Mouse (Mus musculus) forebrain, embryonic 12.5 days (tissue): ENCODE measurements at regions not wholly inside any gene's neighbourhood (a gene's known extent, or its start where the extent isn't known, plus 50 kb on each side); places are given as distances from the start of the nearest gene placed in this dataset.

Experiments used
- ATAC-seq: fragments of 200-750 bp; cut with Nextera tagmentation; 2 replicates; pipeline ENCODE4 v1.8.0; 2017; ENCODE audit warnings: moderate TSS enrichment; ENCODE audit not compliant: low FRiP score
- H3K27ac ChIP-seq: fragments of 300-500 bp; sonication (generic); 2 replicates; pipeline ENCODE4 v1.5.1; 2016; ENCODE audit warnings: mild to moderate bottlenecking
- H3K27me3 ChIP-seq: fragments of 300-500 bp; sonication (generic); 2 replicates; pipeline ENCODE4 v1.6.1; 2016; ENCODE audit warnings: mild to moderate bottlenecking
- H3K36me3 ChIP-seq: fragments of 300-500 bp; sonication (generic); replicated peaks from 2 replicates; pipeline ENCODE4 v1.6.1; 2016; ENCODE audit warnings: mild to moderate bottlenecking
- H3K4me1 ChIP-seq: fragments of 300-500 bp; sonication (generic); 2 replicates; pipeline ENCODE4 v1.6.1; 2016
- H3K4me2 ChIP-seq: fragments of 300-500 bp; sonication (generic); 2 replicates; pipeline ENCODE4 v1.6.1; 2016; ENCODE audit warnings: mild to moderate bottlenecking, moderate library complexity
- H3K4me3 ChIP-seq: fragments of 300-500 bp; sonication (generic); replicated peaks from 2 replicates; pipeline ENCODE4 v1.5.1; 2016; ENCODE audit warnings: mild to moderate bottlenecking
- H3K9ac ChIP-seq: fragments of 300-500 bp; sonication (generic); 2 replicates; pipeline ENCODE4 v1.6.1; 2016; ENCODE audit warnings: mild to moderate bottlenecking
- H3K9me3 ChIP-seq: fragments of 300-500 bp; sonication (generic); 2 replicates; pipeline ENCODE4 v1.6.1; 2016
- WGBS: fragments of 180-500 bp; shearing (Covaris S2); methylation state at CpG from one replicate; pipeline ENCODE4 v1.1.7; 2016; 5-methylcytosine and 5-hydroxymethylcytosine counted together

- WGBS, result 86% methylated on average over 5 of the region's 5 CpGs
- Histone ChIP-seq H3K4me2 (no peak overlapping the region), H3K27me3 (no peaks in the 10 kb centered on the region), H3K27ac (no peak overlapping the region), H3K4me1 (no peaks in the 10 kb centered on the region), H3K9me3 (no peaks in the 10 kb centered on the region), H3K4me3 (no peak overlapping the region), H3K9ac (no peak overlapping the region), H3K36me3 (no peaks in the 10 kb centered on the region)
- ATAC-seq, result no peak
Measured at GRCm38 (mm10) chr17:4928631-4929030, 65.5 kb upstream of the Arid1b start.

- WGBS, result 86% methylated on average over 5 of the region's 5 CpGs
- H3K4me2 ChIP-seq, result no peak overlapping the region
- no peak overlapping the region for H3K27ac ChIP-seq
- H3K9ac ChIP-seq, result no peak overlapping the region
- no peak for ATAC-seq
- no peaks in the 10 kb centered on the region for H3K27me3 ChIP-seq
- H3K9me3 ChIP-seq, result no peaks in the 10 kb centered on the region
- 0 out of 2 replicates have a peak, but pooled peaks cover under 1% of the 10 kb centered on the region for H3K4me1 ChIP-seq
- H3K4me3 ChIP-seq, result no peak overlapping the region
- no peaks in the 10 kb centered on the region for H3K36me3 ChIP-seq
Measured at GRCm38 (mm10) chr17:4935268-4935667, 58.9 kb upstream of the Arid1b start.

- H3K9ac ChIP-seq, result no peak overlapping the region
- 62% methylated on average over 9 of the region's 9 CpGs for WGBS
- peaks cover 6% of the 10 kb centered on the region; the same call in 1 of the 2 replicates for H3K27me3 ChIP-seq
- H3K4me2 ChIP-seq, result no peak overlapping the region
- peaks cover 16% of the 10 kb centered on the region for H3K4me1 ChIP-seq
- no peak overlapping the region for H3K4me3 ChIP-seq
- H3K9me3 ChIP-seq, result no peaks in the 10 kb centered on the region
- no peak for ATAC-seq
- no peaks in the 10 kb centered on the region for H3K36me3 ChIP-seq
- H3K27ac ChIP-seq, result no peak overlapping the region
Measured at GRCm38 (mm10) chr17:4940589-4940988, 53.5 kb upstream of the Arid1b start.

- no peak overlapping the region for H3K4me2 ChIP-seq
- no peaks in the 10 kb centered on the region for H3K9me3 ChIP-seq
- 24% methylated on average over 4 of the region's 4 CpGs for WGBS
- no peaks in the 10 kb centered on the region for H3K36me3 ChIP-seq
- H3K27me3 ChIP-seq, result peaks cover 11% of the 10 kb centered on the region
- peaks cover 24% of the 10 kb centered on the region for H3K4me1 ChIP-seq
- ATAC-seq, result no peak
- no peak overlapping the region for H3K4me3 ChIP-seq
- no peak overlapping the region for H3K9ac ChIP-seq
- no peak overlapping the region for H3K27ac ChIP-seq
Measured at GRCm38 (mm10) chr17:4941286-4941800, 52.8 kb upstream of the Arid1b start.

GRCm38 (mm10) chr17:4942868-4943267 lies 51.3 kb upstream of the Arid1b start:
- WGBS, result 92% methylated on average over 7 of the region's 7 CpGs
- H3K27ac ChIP-seq, result no peak overlapping the region
- H3K4me2 ChIP-seq, result no peak overlapping the region
- no peak overlapping the region for H3K4me3 ChIP-seq
- no peak for ATAC-seq
- H3K9me3 ChIP-seq, result no peaks in the 10 kb centered on the region
- no peaks in the 10 kb centered on the region for H3K36me3 ChIP-seq
- peaks cover 29% of the 10 kb centered on the region for H3K4me1 ChIP-seq
- H3K9ac ChIP-seq, result no peak overlapping the region
- peaks cover 24% of the 10 kb centered on the region for H3K27me3 ChIP-seq
